Mouse (Mus musculus): Measurements from ENCODE around the gene Prune2. TPM values are rescaled to one million over a fixed set of nuclear protein-coding genes. Genes with fewer than 3 reads are reported as not detected.
A peak's percentile ranks its signal among the peaks of the same experiment; 100 is the strongest.

The Prune2 gene
- polyA plus RNA-seq, 1 experiment from 2014 or later = 11.6 TPM

DNA sequence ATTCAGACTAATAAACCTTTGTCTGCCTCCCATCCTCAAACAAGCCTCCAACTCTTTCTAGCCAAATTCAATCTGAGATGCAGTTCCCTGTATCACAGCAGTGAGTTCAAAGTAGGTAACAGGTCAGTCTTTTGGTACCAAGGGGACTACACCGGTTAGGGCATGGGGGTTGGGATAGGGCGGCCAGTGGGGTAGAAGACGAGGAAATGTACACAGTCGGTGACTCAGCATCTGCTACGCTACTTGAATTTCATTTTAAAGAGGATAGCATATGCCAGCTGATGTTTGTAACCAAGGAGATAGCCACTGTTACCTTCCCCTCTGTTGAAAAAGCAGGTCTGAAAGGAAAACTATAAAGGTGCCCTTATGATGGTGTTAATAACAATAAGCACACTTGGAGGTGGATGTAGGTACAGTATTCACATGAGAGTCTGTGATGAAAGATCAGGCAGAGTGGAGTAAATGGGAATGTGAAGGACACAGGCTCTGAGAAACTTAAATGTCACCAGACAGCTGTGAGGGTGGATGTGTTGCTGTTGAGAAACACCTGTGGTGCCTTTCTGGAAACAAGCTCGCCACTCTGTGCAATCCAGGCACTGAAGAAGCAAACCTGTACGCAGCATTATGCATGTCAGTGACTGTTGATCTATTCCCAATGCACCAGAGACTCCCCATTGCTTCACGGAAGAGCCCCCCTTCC lies 5.1 kb upstream of the Prune2 start:
- H3K36me3 ChIP-seq (ENCODE audit: control insufficient read depth, insufficient read depth, low read length) = no peaks in the 10 kb centered on the region
- H3K9ac ChIP-seq (ENCODE audit: low read length) = no peak overlapping the region
- no peak for ATAC-seq (ENCODE audit: insufficient number of reproducible peaks, insufficient read depth, low FRiP score, low read depth)
- H3K9me3 ChIP-seq (ENCODE audit: control insufficient read depth, low read length) = no peaks in the 10 kb centered on the region
- no peak overlapping the region for H3K4me3 ChIP-seq (ENCODE audit: control insufficient read depth in 1 of 2, insufficient read depth in 1 of 2, low read depth in 1 of 2, low read length in 2 of 2)
- WGBS = 82% methylated on average over 8 of the region's 8 CpGs
- peaks cover 22% of the 10 kb centered on the region; the same call in 1 of the 2 replicates for H3K27me3 ChIP-seq (ENCODE audit: control insufficient read depth, insufficient read depth, low read length)
- no peak overlapping the region for H3K27ac ChIP-seq (replicated peaks in 1 of 2; ENCODE audit: control insufficient read depth in 1 of 2, insufficient read depth in 1 of 2, low read depth in 2 of 2, low read length in 2 of 2)
- peaks cover 2 to 3% of the 10 kb centered on the region in 2 experiments; a peak in 2 of 4 replicates for H3K4me1 ChIP-seq (ENCODE audit: control insufficient read depth in 2 of 2, insufficient read depth in 2 of 2, low read length in 2 of 2)
- H3K4me2 ChIP-seq (ENCODE audit: low read length) = no peak overlapping the region

GRCm38 (mm10) chr19:16954736-16955135 lies 1.2 kb upstream of the Prune2 start:
- no peaks in the 10 kb centered on the region for H3K36me3 ChIP-seq (ENCODE audit: control insufficient read depth, insufficient read depth, low read length)
- H3K4me2 ChIP-seq (ENCODE audit: low read length) = no peak overlapping the region
- no peak overlapping the region for H3K4me3 ChIP-seq (ENCODE audit: control insufficient read depth in 1 of 2, insufficient read depth in 1 of 2, low read depth in 1 of 2, low read length in 2 of 2)
- H3K4me1 ChIP-seq (ENCODE audit: control insufficient read depth in 2 of 2, insufficient read depth in 2 of 2, low read length in 2 of 2) = peaks cover 11% of the 10 kb centered on the region in 2 experiments
- H3K9ac ChIP-seq (ENCODE audit: low read length) = no peak overlapping the region
- no peak for ATAC-seq (ENCODE audit: insufficient number of reproducible peaks, insufficient read depth, low FRiP score, low read depth)
- peaks cover 37% of the 10 kb centered on the region for H3K27me3 ChIP-seq (ENCODE audit: control insufficient read depth, insufficient read depth, low read length)
- no peaks in the 10 kb centered on the region for H3K9me3 ChIP-seq (ENCODE audit: control insufficient read depth, low read length)
- 82% methylated on average over 6 of the region's 6 CpGs for WGBS
- no peak overlapping the region for H3K27ac ChIP-seq (replicated peaks in 1 of 2; ENCODE audit: control insufficient read depth in 1 of 2, insufficient read depth in 1 of 2, low read depth in 2 of 2, low read length in 2 of 2)

GRCm38 (mm10) chr19:16955231-16955612 lies 696 bp upstream of the Prune2 start:
- Histone ChIP-seq H3K4me3 (ENCODE audit: control insufficient read depth in 1 of 2, insufficient read depth in 1 of 2, low read depth in 1 of 2, low read length in 2 of 2) (peak overlapping the region in 1 of 2 experiments; percentile 49; a peak in 1 of 4 replicates), H3K27me3 (ENCODE audit: control insufficient read depth, insufficient read depth, low read length) (peaks cover 37% of the 10 kb centered on the region), H3K4me1 (ENCODE audit: control insufficient read depth in 2 of 2, insufficient read depth in 2 of 2, low read length in 2 of 2) (peaks cover 11% of the 10 kb centered on the region in 2 experiments), H3K9ac (ENCODE audit: low read length) (no peak overlapping the region), H3K9me3 (ENCODE audit: control insufficient read depth, low read length) (no peaks in the 10 kb centered on the region), H3K36me3 (ENCODE audit: control insufficient read depth, insufficient read depth, low read length) (no peaks in the 10 kb centered on the region), H3K4me2 (ENCODE audit: low read length) (peak overlapping the region; percentile 95), H3K27ac (replicated peaks in 1 of 2; ENCODE audit: control insufficient read depth in 1 of 2, insufficient read depth in 1 of 2, low read depth in 2 of 2, low read length in 2 of 2) (no peak overlapping the region)
- WGBS = 42% methylated on average over 9 of the region's 9 CpGs
- no peak for ATAC-seq (ENCODE audit: insufficient number of reproducible peaks, insufficient read depth, low FRiP score, low read depth)

- Histone ChIP-seq H3K4me2 (ENCODE audit: low read length) (peak overlapping the region; percentile 95), H3K9ac (ENCODE audit: low read length) (peak overlapping the region; percentile 69), H3K4me3 (ENCODE audit: control insufficient read depth in 1 of 2, insufficient read depth in 1 of 2, low read depth in 1 of 2, low read length in 2 of 2) (peak overlapping the region; percentile 48 to 49), H3K27ac (replicated peaks in 1 of 2; ENCODE audit: control insufficient read depth in 1 of 2, insufficient read depth in 1 of 2, low read depth in 2 of 2, low read length in 2 of 2) (no peak overlapping the region), H3K4me1 (ENCODE audit: control insufficient read depth in 2 of 2, insufficient read depth in 2 of 2, low read length in 2 of 2) (peaks cover 11% of the 10 kb centered on the region in 2 experiments), H3K36me3 (ENCODE audit: control insufficient read depth, insufficient read depth, low read length) (no peaks in the 10 kb centered on the region), H3K27me3 (ENCODE audit: control insufficient read depth, insufficient read depth, low read length) (peaks cover 37% of the 10 kb centered on the region), H3K9me3 (ENCODE audit: control insufficient read depth, low read length) (no peaks in the 10 kb centered on the region)
- ATAC-seq (ENCODE audit: insufficient number of reproducible peaks, insufficient read depth, low FRiP score, low read depth) = no peak; the same call in 1 of the 2 replicates
- WGBS = 3% methylated on average over 7 of the region's 7 CpGs
Measured at GRCm38 (mm10) chr19:16956319-16956718, 401 bp downstream of the Prune2 start.

DNA sequence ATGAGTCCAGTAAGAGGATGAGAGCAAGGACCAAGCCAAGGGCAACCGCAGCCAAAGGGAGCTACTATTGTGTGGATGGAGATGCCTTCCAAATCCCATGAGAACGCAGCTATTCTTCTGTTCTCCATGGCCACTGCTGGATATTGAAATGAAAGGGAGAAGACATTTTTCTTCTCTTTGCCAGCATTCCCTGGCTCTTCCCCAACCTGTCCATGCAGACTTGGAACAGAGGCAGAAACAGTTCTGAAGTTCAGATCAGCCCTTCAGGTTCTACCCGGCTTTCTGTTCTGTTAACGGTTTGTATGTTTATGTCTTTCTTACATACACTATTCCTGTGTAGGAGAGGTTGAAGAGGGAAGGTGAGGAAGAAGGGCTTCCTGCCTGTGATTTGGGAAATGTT lies 3.1 kb downstream of the Prune2 start:
- no peaks in the 10 kb centered on the region for H3K36me3 ChIP-seq (ENCODE audit: control insufficient read depth, insufficient read depth, low read length)
- H3K9me3 ChIP-seq (ENCODE audit: control insufficient read depth, low read length) = no peaks in the 10 kb centered on the region
- 86% methylated on average over 4 of the region's 4 CpGs for WGBS
- no peak overlapping the region for H3K27ac ChIP-seq (replicated peaks in 1 of 2; ENCODE audit: control insufficient read depth in 1 of 2, insufficient read depth in 1 of 2, low read depth in 2 of 2, low read length in 2 of 2)
- H3K9ac ChIP-seq (ENCODE audit: low read length) = no peak overlapping the region
- H3K27me3 ChIP-seq (ENCODE audit: control insufficient read depth, insufficient read depth, low read length) = peaks cover 30% of the 10 kb centered on the region
- H3K4me1 ChIP-seq (ENCODE audit: control insufficient read depth in 2 of 2, insufficient read depth in 2 of 2, low read length in 2 of 2) = peaks cover 11% of the 10 kb centered on the region in 2 experiments
- no peak overlapping the region for H3K4me2 ChIP-seq (ENCODE audit: low read length)
- H3K4me3 ChIP-seq (ENCODE audit: control insufficient read depth in 1 of 2, insufficient read depth in 1 of 2, low read depth in 1 of 2, low read length in 2 of 2) = no peak overlapping the region
- no peak for ATAC-seq (ENCODE audit: insufficient number of reproducible peaks, insufficient read depth, low FRiP score, low read depth)

- ATAC-seq (ENCODE audit: insufficient number of reproducible peaks, insufficient read depth, low FRiP score, low read depth) = no peak
- 19% methylated on average over 8 of the region's 8 CpGs for WGBS
- Histone ChIP-seq H3K27me3 (ENCODE audit: control insufficient read depth, insufficient read depth, low read length) (peaks cover 25% of the 10 kb centered on the region), H3K4me1 (ENCODE audit: control insufficient read depth in 2 of 2, insufficient read depth in 2 of 2, low read length in 2 of 2) (peaks cover 11% of the 10 kb centered on the region in 2 experiments), H3K9me3 (ENCODE audit: control insufficient read depth, low read length) (no peaks in the 10 kb centered on the region), H3K9ac (ENCODE audit: low read length) (no peak overlapping the region), H3K27ac (replicated peaks in 1 of 2; ENCODE audit: control insufficient read depth in 1 of 2, insufficient read depth in 1 of 2, low read depth in 2 of 2, low read length in 2 of 2) (no peak overlapping the region), H3K36me3 (ENCODE audit: control insufficient read depth, insufficient read depth, low read length) (no peaks in the 10 kb centered on the region), H3K4me2 (ENCODE audit: low read length) (no peak overlapping the region), H3K4me3 (ENCODE audit: control insufficient read depth in 1 of 2, insufficient read depth in 1 of 2, low read depth in 1 of 2, low read length in 2 of 2) (no peak overlapping the region)
Measured at GRCm38 (mm10) chr19:16959551-16959950, 3.6 kb downstream of the Prune2 start.

- Histone ChIP-seq H3K27me3 (ENCODE audit: control insufficient read depth, insufficient read depth, low read length) (peaks cover 15% of the 10 kb centered on the region), H3K4me1 (ENCODE audit: control insufficient read depth in 2 of 2, insufficient read depth in 2 of 2, low read length in 2 of 2) (peaks cover 7 to 10% of the 10 kb centered on the region in 2 experiments), H3K27ac (replicated peaks in 1 of 2; ENCODE audit: control insufficient read depth in 1 of 2, insufficient read depth in 1 of 2, low read depth in 2 of 2, low read length in 2 of 2) (no peak overlapping the region), H3K4me2 (ENCODE audit: low read length) (no peak overlapping the region), H3K4me3 (ENCODE audit: control insufficient read depth in 1 of 2, insufficient read depth in 1 of 2, low read depth in 1 of 2, low read length in 2 of 2) (no peak overlapping the region), H3K36me3 (ENCODE audit: control insufficient read depth, insufficient read depth, low read length) (no peaks in the 10 kb centered on the region), H3K9me3 (ENCODE audit: control insufficient read depth, low read length) (no peaks in the 10 kb centered on the region), H3K9ac (ENCODE audit: low read length) (no peak overlapping the region)
- 72% methylated on average over 3 of the region's 3 CpGs for WGBS
- ATAC-seq (ENCODE audit: insufficient number of reproducible peaks, insufficient read depth, low FRiP score, low read depth) = no peak
Measured at GRCm38 (mm10) chr19:16961036-16961435, 5.1 kb downstream of the Prune2 start.

DNA sequence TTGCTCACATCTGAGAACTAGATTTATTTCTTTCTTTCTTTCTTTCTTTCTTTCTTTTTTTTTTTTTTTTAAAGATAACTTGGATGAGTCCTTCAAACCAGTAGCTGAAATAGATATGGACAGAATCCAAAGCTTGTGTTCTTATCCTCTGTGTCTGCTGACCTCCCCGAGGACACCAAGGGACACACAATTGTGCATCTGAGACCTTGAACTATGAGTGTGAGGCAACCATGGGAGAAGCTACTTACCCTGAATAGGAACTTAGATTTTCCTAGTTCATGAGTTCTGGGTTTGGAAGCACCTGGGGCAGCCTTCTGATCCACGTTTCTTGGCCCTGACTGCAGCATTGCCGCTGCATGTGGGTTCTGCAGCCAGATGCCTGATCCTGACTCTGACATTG lies 7.3 kb downstream of the Prune2 start:
- Histone ChIP-seq H3K4me3 (ENCODE audit: control insufficient read depth in 1 of 2, insufficient read depth in 1 of 2, low read depth in 1 of 2, low read length in 2 of 2) (no peak overlapping the region), H3K9ac (ENCODE audit: low read length) (no peak overlapping the region), H3K36me3 (ENCODE audit: control insufficient read depth, insufficient read depth, low read length) (no peaks in the 10 kb centered on the region), H3K4me1 (ENCODE audit: control insufficient read depth in 2 of 2, insufficient read depth in 2 of 2, low read length in 2 of 2) (peaks cover 0 to 3% of the 10 kb centered on the region in 2 experiments; a peak in 1 of 4 replicates), H3K4me2 (ENCODE audit: low read length) (no peak overlapping the region), H3K9me3 (ENCODE audit: control insufficient read depth, low read length) (no peaks in the 10 kb centered on the region), H3K27me3 (ENCODE audit: control insufficient read depth, insufficient read depth, low read length) (no peaks in the 10 kb centered on the region), H3K27ac (replicated peaks in 1 of 2; ENCODE audit: control insufficient read depth in 1 of 2, insufficient read depth in 1 of 2, low read depth in 2 of 2, low read length in 2 of 2) (no peak overlapping the region)
- no peak for ATAC-seq (ENCODE audit: insufficient number of reproducible peaks, insufficient read depth, low FRiP score, low read depth)
- 62% methylated on average over 3 of the region's 3 CpGs for WGBS

Measured in heart, embryonic 14.5 days (tissue).